Mouse (Mus musculus) megakaryocyte, adult 5-6 weeks (primary cell): ENCODE data around the gene Gm13277. TPM values are rescaled to one million over a fixed set of nuclear protein-coding genes. Genes with fewer than 3 reads are reported as not detected.
"Not testable (repeated sequence)": the region's sequence is repeated elsewhere in the genome, so short reads cannot be mapped to it uniquely, and the experiment has no call there.

ENCODE experiments used
- ATAC-seq: 2 replicates; pipeline ENCODE4 v1.8.0; 2016; ENCODE audit warnings: mild to moderate bottlenecking, inconsistent platforms; ENCODE audit not compliant: poor library complexity, severe bottlenecking
- total RNA-seq, 2 experiments: library from RNA; stranded (forward) in 1 of 2; stranded (reverse) in 1 of 2; fragments of 153-499, 151-499 nt in 1 of 2; fragments of 221-1000, 200-1000 nt in 1 of 2; gene quantifications; 2 replicates each; pipeline versions ENCODE4 v1.2.3 to v1.2.4; 2015 to 2017

The Gm13277 gene
- total RNA-seq, 2 experiments from 2014 or later = not detected

- ATAC-seq = not testable (repeated sequence)
Observed at GRCm38 (mm10) chr4:88782335-88782734, 6.1 kb upstream of the Gm13277 start.

- not testable (repeated sequence) for ATAC-seq
Observed at GRCm38 (mm10) chr4:88785409-88785808, 3.0 kb upstream of the Gm13277 start, which contains the start of gene Gm13276. Gene Gm13276 (plus strand): TSS chr4:88785709.

GRCm38 (mm10) chr4:88791250-88791649 is 2.8 kb downstream of the Gm13277 start, which contains the start of gene Gm13278:
Gene Gm13278 (plus strand): TSS chr4:88791550.
- not testable (repeated sequence) for ATAC-seq

GRCm38 (mm10) chr4:88793936-88794675 is 5.7 kb downstream of the Gm13277 start, which contains the start of gene Gm13275:
Gene Gm13275 (plus strand): TSS chr4:88794487.
- not testable (repeated sequence) for ATAC-seq

GRCm38 (mm10) chr4:88797097-88797496 is 8.7 kb downstream of the Gm13277 start, which contains the start of gene Gm13279:
Gene Gm13279 (plus strand): TSS chr4:88797397.
- ATAC-seq = not testable (repeated sequence)

GRCm38 (mm10) chr4:88799365-88799764 is 10.9 kb downstream of the Gm13277 start, which contains the start of gene Gm13285:
Gene Gm13285 (plus strand): TSS chr4:88799665.
- ATAC-seq = not testable (repeated sequence)

- ATAC-seq = not testable (repeated sequence)
Observed at GRCm38 (mm10) chr4:88802954-88803353, 14.5 kb downstream of the Gm13277 start, which contains the start of gene Gm13287. Gene Gm13287 (plus strand): TSS chr4:88803254.

GRCm38 (mm10) chr4:88805231-88805630 is 16.8 kb downstream of the Gm13277 start, which contains the start of gene Gm13288:
Gene Gm13288 (plus strand): TSS chr4:88805531.
- ATAC-seq = not testable (repeated sequence)

GRCm38 (mm10) chr4:88805761-88806160 is 17.3 kb downstream of the Gm13277 start:
- ATAC-seq = not testable (repeated sequence)

- ATAC-seq = no peak
Observed at GRCm38 (mm10) chr4:88815928-88816327, 27.5 kb downstream of the Gm13277 start, which contains the start of gene Ifna7. Gene Ifna7 (plus strand): TSS chr4:88816228.

- ATAC-seq = no peak
Observed at GRCm38 (mm10) chr4:88819659-88820058, 31.2 kb downstream of the Gm13277 start, which contains the start of gene Ifna11. Gene Ifna11 (plus strand): TSS chr4:88819959.

GRCm38 (mm10) chr4:88822995-88823394 is 34.6 kb downstream of the Gm13277 start:
- ATAC-seq = peak; percentile 62; the same call in 1 of the 2 replicates

GRCm38 (mm10) chr4:88827116-88827515 is 38.7 kb downstream of the Gm13277 start, which contains the start of gene Ifna6:
Gene Ifna6 (plus strand): TSS chr4:88827416.
- not testable (repeated sequence) for ATAC-seq

GRCm38 (mm10) chr4:88830523-88830922 is 42.1 kb downstream of the Gm13277 start:
- peak; percentile 54 for ATAC-seq

GRCm38 (mm10) chr4:88835225-88835624 is 46.8 kb downstream of the Gm13277 start, which contains the start of gene Ifna5:
Gene Ifna5 (plus strand): TSS chr4:88835525.
- not testable (repeated sequence) for ATAC-seq

Other genes starting within 250 kb of the Gm13277 start
Only the 30 nearest of the 31 such genes appear.
- not detected in 2 replicates for gene Ifna14, start 216.8 kb upstream of the Gm13277 start, total RNA-seq (2015)
- gene Ifna14, start 216.8 kb upstream of the Gm13277 start, total RNA-seq (2017) = not detected in 2 replicates
- gene Ifna9, start 196.2 kb upstream of the Gm13277 start, total RNA-seq (2015) = not detected in 2 replicates
- gene Ifna9, start 196.2 kb upstream of the Gm13277 start, total RNA-seq (2017) = not detected in 2 replicates
- not detected in 2 replicates for gene Ifna12, start 185.3 kb upstream of the Gm13277 start, total RNA-seq (2015)
- not detected in 2 replicates for gene Ifna12, start 185.3 kb upstream of the Gm13277 start, total RNA-seq (2017)
- not detected in 2 replicates for gene C87499, start 154.2 kb upstream of the Gm13277 start, total RNA-seq (2015)
- gene C87499, start 154.2 kb upstream of the Gm13277 start, total RNA-seq (2017) = not detected in 2 replicates
- gene Ifna13, start 144.2 kb upstream of the Gm13277 start, total RNA-seq (2015) = not detected in 2 replicates
- gene Ifna13, start 144.2 kb upstream of the Gm13277 start, total RNA-seq (2017) = not detected in 2 replicates
- not detected in 2 replicates for gene Ifna16, start 111.7 kb upstream of the Gm13277 start, total RNA-seq (2015)
- not detected in 2 replicates for gene Ifna16, start 111.7 kb upstream of the Gm13277 start, total RNA-seq (2017)
- gene Ifna2, start 104.7 kb upstream of the Gm13277 start, total RNA-seq (2015) = not detected in 2 replicates
- not detected in 2 replicates for gene Ifna2, start 104.7 kb upstream of the Gm13277 start, total RNA-seq (2017)
- gene Ifnab, start 97.3 kb upstream of the Gm13277 start, total RNA-seq (2015) = not detected in 2 replicates
- not detected in 2 replicates for gene Ifnab, start 97.3 kb upstream of the Gm13277 start, total RNA-seq (2017)
- not detected in 2 replicates for gene Gm26566, start 66.8 kb upstream of the Gm13277 start, total RNA-seq (2015)
- 0.55 TPM in 1 of 2 replicates, not detected in the other for gene Gm26566, start 66.8 kb upstream of the Gm13277 start, total RNA-seq (2017)
- 56.7 and 61.1 TPM in 2 replicates for gene Klhl9, start 66.2 kb upstream of the Gm13277 start, total RNA-seq (2015)
- 83.8 and 85.5 TPM in 2 replicates for gene Klhl9, start 66.2 kb upstream of the Gm13277 start, total RNA-seq (2017)
- gene Gm13271, start 33.8 kb upstream of the Gm13277 start, total RNA-seq (2015) = not detected in 2 replicates
- gene Gm13271, start 33.8 kb upstream of the Gm13277 start, total RNA-seq (2017) = not detected in 2 replicates
- gene Gm13283, start 28.5 kb upstream of the Gm13277 start, total RNA-seq (2015) = not detected in 2 replicates
- 0.18 and 0.20 TPM in 2 replicates for gene Gm13283, start 28.5 kb upstream of the Gm13277 start, total RNA-seq (2017)
- gene Gm13290, start 14.8 kb upstream of the Gm13277 start, total RNA-seq (2015) = not detected in 2 replicates
- gene Gm13290, start 14.8 kb upstream of the Gm13277 start, total RNA-seq (2017) = not detected in 2 replicates
- gene Gm13289, start 11.7 kb upstream of the Gm13277 start, total RNA-seq (2015) = not detected in 2 replicates
- not detected in 2 replicates for gene Gm13289, start 11.7 kb upstream of the Gm13277 start, total RNA-seq (2017)
- not detected in 2 replicates for gene Gm13272, start 8.8 kb upstream of the Gm13277 start, total RNA-seq (2015)
- gene Gm13272, start 8.8 kb upstream of the Gm13277 start, total RNA-seq (2017) = not detected in 2 replicates
- gene Ifnz, start 6.5 kb upstream of the Gm13277 start, total RNA-seq (2015) = not detected in 2 replicates
- not detected in 2 replicates for gene Ifnz, start 6.5 kb upstream of the Gm13277 start, total RNA-seq (2017)
- not detected in 2 replicates for gene Gm13276, start 2.9 kb upstream of the Gm13277 start, total RNA-seq (2015)
- gene Gm13276, start 2.9 kb upstream of the Gm13277 start, total RNA-seq (2017) = not detected in 2 replicates
- not detected in 2 replicates for gene Gm13278, start 2.9 kb downstream of the Gm13277 start, total RNA-seq (2015)
- gene Gm13278, start 2.9 kb downstream of the Gm13277 start, total RNA-seq (2017) = not detected in 2 replicates
- not detected in 2 replicates for gene Gm13275, start 5.9 kb downstream of the Gm13277 start, total RNA-seq (2015)
- gene Gm13275, start 5.9 kb downstream of the Gm13277 start, total RNA-seq (2017) = not detected in 2 replicates
- gene Gm13279, start 8.8 kb downstream of the Gm13277 start, total RNA-seq (2015) = not detected in 2 replicates
- not detected in 2 replicates for gene Gm13279, start 8.8 kb downstream of the Gm13277 start, total RNA-seq (2017)
- not detected in 2 replicates for gene Gm13285, start 11.0 kb downstream of the Gm13277 start, total RNA-seq (2015)
- not detected in 2 replicates for gene Gm13285, start 11.0 kb downstream of the Gm13277 start, total RNA-seq (2017)
- not detected in 2 replicates for gene Gm13287, start 14.6 kb downstream of the Gm13277 start, total RNA-seq (2015)
- gene Gm13287, start 14.6 kb downstream of the Gm13277 start, total RNA-seq (2017) = not detected in 2 replicates
- gene Gm13288, start 16.9 kb downstream of the Gm13277 start, total RNA-seq (2015) = not detected in 2 replicates
- gene Gm13288, start 16.9 kb downstream of the Gm13277 start, total RNA-seq (2017) = not detected in 2 replicates
- gene Ifna7, start 27.6 kb downstream of the Gm13277 start, total RNA-seq (2015) = not detected in 2 replicates
- gene Ifna7, start 27.6 kb downstream of the Gm13277 start, total RNA-seq (2017) = not detected in 2 replicates
- gene Ifna11, start 31.3 kb downstream of the Gm13277 start, total RNA-seq (2015) = not detected in 2 replicates
- not detected in 2 replicates for gene Ifna11, start 31.3 kb downstream of the Gm13277 start, total RNA-seq (2017)
- gene Ifna6, start 38.8 kb downstream of the Gm13277 start, total RNA-seq (2015) = not detected in 2 replicates
- not detected in 2 replicates for gene Ifna6, start 38.8 kb downstream of the Gm13277 start, total RNA-seq (2017)
- not detected in 2 replicates for gene Ifna5, start 46.9 kb downstream of the Gm13277 start, total RNA-seq (2015)
- gene Ifna5, start 46.9 kb downstream of the Gm13277 start, total RNA-seq (2017) = not detected in 2 replicates
- not detected in 2 replicates for gene Ifna4, start 53.2 kb downstream of the Gm13277 start, total RNA-seq (2015)
- gene Ifna4, start 53.2 kb downstream of the Gm13277 start, total RNA-seq (2017) = not detected in 2 replicates
- gene Ifna1, start 61.5 kb downstream of the Gm13277 start, total RNA-seq (2015) = not detected in 2 replicates
- not detected in 2 replicates for gene Ifna1, start 61.5 kb downstream of the Gm13277 start, total RNA-seq (2017)
- gene Ifne, start 91.6 kb downstream of the Gm13277 start, total RNA-seq (2015) = not detected in 2 replicates
- not detected in 2 replicates for gene Ifne, start 91.6 kb downstream of the Gm13277 start, total RNA-seq (2017)